Mouse (Mus musculus) MEL (cell line): ENCODE measurements around the gene Qprt.
A peak's percentile ranks its signal among the peaks of the same experiment; 100 is the strongest.

Experiments used
- CTCF ChIP-seq, 3 experiments: IDR thresholded peaks in 2 of 3; conservative IDR thresholded peaks in 1 of 3; 2 replicates each; pipeline ENCODE4 v1.5.1; 2011 to 2012; ENCODE audit warnings: low read length in 3 of 3, low read depth in 2 of 3, mild to moderate bottlenecking in 2 of 3, improper control_type of control experiment in 1 of 3, inconsistent platforms in 1 of 3, mixed read lengths in 1 of 3, moderate library complexity in 1 of 3; ENCODE audit not compliant: control insufficient read depth in 1 of 3, insufficient read depth in 1 of 3, poor library complexity in 1 of 3, severe bottlenecking in 1 of 3
- ELF1 ChIP-seq: IDR thresholded peaks from 2 replicates; pipeline ENCODE4 v1.6.1; 2014; ENCODE audit warnings: low read depth, mild to moderate bottlenecking, inconsistent platforms, low read length, improper control_type of control experiment, moderate library complexity
- EP300 ChIP-seq, 2 experiments: IDR thresholded peaks; 2 replicates each; pipeline ENCODE4 v1.6.1; 2011; ENCODE audit warnings: improper control_type of control experiment in 2 of 2, low read length in 2 of 2, low read depth in 1 of 2, mild to moderate bottlenecking in 1 of 2
- HCFC1 ChIP-seq: IDR thresholded peaks from 2 replicates; pipeline ENCODE4 v1.6.1; 2012; ENCODE audit warnings: low read depth, mild to moderate bottlenecking, inconsistent platforms, low read length, improper control_type of control experiment, moderate library complexity
- MXI1 ChIP-seq: IDR thresholded peaks from 2 replicates; pipeline ENCODE4 v1.6.1; 2011; ENCODE audit warnings: mild to moderate bottlenecking, low read depth, low read length, improper control_type of control experiment
- POLR2A ChIP-seq, 2 experiments: IDR thresholded peaks; 2 replicates each; pipeline ENCODE4 v1.6.1; 2011 to 2012; ENCODE audit warnings: low read length in 2 of 2, mild to moderate bottlenecking in 2 of 2, control low read depth in 1 of 2, improper control_type of control experiment in 1 of 2, low read depth in 1 of 2, moderate library complexity in 1 of 2; ENCODE audit not compliant: control insufficient read depth in 1 of 2, insufficient read depth in 1 of 2, poor library complexity in 1 of 2
- SIN3A ChIP-seq: IDR thresholded peaks from 2 replicates; pipeline ENCODE4 v1.6.1; 2012; ENCODE audit warnings: low read length, improper control_type of control experiment, inconsistent platforms
- USF2 ChIP-seq, 2 experiments: IDR thresholded peaks; 2 replicates each; pipeline ENCODE4 v1.6.1; 2011 to 2012; ENCODE audit warnings: improper control_type of control experiment in 2 of 2, low read length in 2 of 2, borderline replicate concordance in 1 of 2, inconsistent platforms in 1 of 2, low read depth in 1 of 2, mild to moderate bottlenecking in 1 of 2; ENCODE audit not compliant: insufficient read depth in 1 of 2
- ZC3H11A ChIP-seq: IDR thresholded peaks from 2 replicates; pipeline ENCODE4 v1.6.1; 2012; ENCODE audit warnings: low read depth, mild to moderate bottlenecking, inconsistent platforms, low read length, improper control_type of control experiment

DNA sequence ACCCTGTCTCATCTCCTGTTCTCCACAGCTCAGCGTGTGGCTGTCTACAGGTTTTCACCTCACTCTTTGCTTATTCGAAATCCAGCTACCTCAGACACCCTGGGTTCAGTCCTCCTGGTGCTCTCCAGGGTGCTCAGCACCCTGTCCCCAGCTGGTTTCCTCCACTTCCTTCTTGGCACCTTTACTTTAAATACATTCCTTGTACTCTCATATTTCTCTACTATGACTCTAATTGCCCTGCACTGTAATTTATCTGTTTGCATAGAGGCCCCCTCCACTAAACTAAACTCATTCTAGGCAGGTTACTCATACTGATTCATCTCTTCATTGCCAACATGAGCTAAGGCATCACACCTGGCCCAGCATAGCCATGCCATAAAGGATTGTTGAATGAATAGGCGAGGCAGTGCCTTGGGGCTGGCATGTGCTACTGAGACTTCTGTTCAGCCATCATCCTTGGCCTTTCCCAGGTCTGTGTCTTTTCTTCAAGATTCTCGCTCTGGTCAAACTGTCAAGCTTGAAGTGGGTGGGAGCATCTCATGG is 51.1 kb downstream of the Qprt start:
- TF ChIP-seq POLR2A (IDR thresholded peaks at IDR 0.05; ENCODE audit: control insufficient read depth in 1 of 2, insufficient read depth in 1 of 2, low read depth in 1 of 2, low read length in 2 of 2, poor library complexity in 1 of 2) (no peak), EP300 (IDR thresholded peaks at IDR 0.05; ENCODE audit: low read depth in 1 of 2, low read length in 2 of 2) (no peak), SIN3A (0 out of 2 replicates have a peak, but pooled peaks have one; percentile 22), MXI1 (no peak), HCFC1 (no peak), CTCF (IDR thresholded peaks at IDR 0.05 in 2 of 3, conservative IDR thresholded peaks at IDR 0.05 in 1 of 3; ENCODE audit: control insufficient read depth in 1 of 3, insufficient read depth in 1 of 3, low read depth in 2 of 3, low read length in 3 of 3, poor library complexity in 1 of 3, severe bottlenecking in 1 of 3) (no peak), ZC3H11A (no peak), USF2 (IDR thresholded peaks at IDR 0.05; ENCODE audit: borderline replicate concordance in 1 of 2, insufficient read depth in 1 of 2, low read depth in 1 of 2, low read length in 2 of 2) (no peak), ELF1 (no peak)
